Mouse (Mus musculus) lung, embryonic 15.5 days (tissue): ENCODE measurements at regions not wholly inside any gene's neighbourhood (a gene's known extent, or its start where the extent isn't known, plus 50 kb on each side); places are given as distances from the start of the nearest gene placed in this dataset.

Experiments
- ATAC-seq: fragments of 200-750 bp; cut with Nextera tagmentation; 2 replicates; pipeline ENCODE4 v1.8.0; 2017; ENCODE audit warnings: moderate number of reproducible peaks, borderline replicate concordance; ENCODE audit not compliant: low FRiP score, low TSS enrichment; ENCODE audit errors: extremely low read depth
- H3K27ac ChIP-seq: fragments of 300-500 bp; sonication (generic); 2 replicates; pipeline ENCODE4 v1.5.1; 2015; ENCODE audit warnings: moderate library complexity, mild to moderate bottlenecking, inconsistent platforms
- H3K27me3 ChIP-seq: fragments of 300-500 bp; sonication (generic); 2 replicates; pipeline ENCODE4 v1.6.1; 2015; ENCODE audit warnings: inconsistent platforms
- H3K36me3 ChIP-seq: fragments of 300-500 bp; sonication (generic); 2 replicates; pipeline ENCODE4 v1.6.1; 2015; ENCODE audit warnings: inconsistent platforms
- H3K4me1 ChIP-seq: fragments of 300-500 bp; sonication (generic); 2 replicates; pipeline ENCODE4 v1.6.1; 2015; ENCODE audit warnings: inconsistent platforms
- H3K4me2 ChIP-seq: fragments of 300-500 bp; sonication (generic); 2 replicates; pipeline ENCODE4 v1.6.1; 2015; ENCODE audit warnings: inconsistent platforms, mild to moderate bottlenecking, moderate library complexity
- H3K4me3 ChIP-seq: fragments of 300-500 bp; sonication (generic); 2 replicates; pipeline ENCODE4 v1.5.1; 2015; ENCODE audit warnings: mild to moderate bottlenecking, inconsistent platforms
- H3K9ac ChIP-seq: fragments of 300-500 bp; sonication (generic); 2 replicates; pipeline ENCODE4 v1.6.1; 2015; ENCODE audit warnings: inconsistent platforms
- H3K9me3 ChIP-seq: fragments of 300-500 bp; sonication (generic); 2 replicates; pipeline ENCODE4 v1.6.1; 2016; ENCODE audit warnings: inconsistent platforms
- WGBS: fragments of 180-500 bp; shearing (Covaris S2); methylation state at CpG from one replicate; pipeline ENCODE4 v1.1.7; 2015; 5-methylcytosine and 5-hydroxymethylcytosine counted together

DNA sequence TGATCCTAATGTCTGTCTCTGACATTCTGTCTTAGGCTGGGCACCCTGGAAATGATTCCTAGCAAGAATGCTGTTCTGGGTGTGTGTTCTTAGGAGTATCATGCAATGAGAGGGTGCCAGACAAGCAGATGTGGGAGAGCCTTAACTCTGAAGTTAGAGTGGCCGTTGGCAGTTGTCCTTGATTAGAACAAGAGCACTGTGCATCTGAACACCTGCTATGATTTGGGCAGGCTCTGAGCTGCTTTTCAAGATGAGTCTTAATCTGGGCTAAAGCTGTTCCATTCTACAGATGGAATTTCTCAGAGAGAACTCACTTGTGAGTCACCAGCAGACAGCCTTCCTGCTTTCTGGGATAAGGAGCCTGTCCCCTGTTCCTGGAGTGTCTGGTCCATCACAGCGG, 317.1 kb upstream of the Kcnh8 start:
- no peak overlapping the region for H3K4me2 ChIP-seq
- 77% methylated on average over 2 of the region's 2 CpGs for WGBS
- no peaks in the 10 kb centered on the region for H3K9me3 ChIP-seq
- no peaks in the 10 kb centered on the region for H3K36me3 ChIP-seq
- H3K4me3 ChIP-seq = no peak overlapping the region
- no peak overlapping the region for H3K27ac ChIP-seq
- no peak for ATAC-seq
- H3K27me3 ChIP-seq = no peaks in the 10 kb centered on the region
- H3K9ac ChIP-seq = no peak overlapping the region
- no peaks in the 10 kb centered on the region for H3K4me1 ChIP-seq

DNA sequence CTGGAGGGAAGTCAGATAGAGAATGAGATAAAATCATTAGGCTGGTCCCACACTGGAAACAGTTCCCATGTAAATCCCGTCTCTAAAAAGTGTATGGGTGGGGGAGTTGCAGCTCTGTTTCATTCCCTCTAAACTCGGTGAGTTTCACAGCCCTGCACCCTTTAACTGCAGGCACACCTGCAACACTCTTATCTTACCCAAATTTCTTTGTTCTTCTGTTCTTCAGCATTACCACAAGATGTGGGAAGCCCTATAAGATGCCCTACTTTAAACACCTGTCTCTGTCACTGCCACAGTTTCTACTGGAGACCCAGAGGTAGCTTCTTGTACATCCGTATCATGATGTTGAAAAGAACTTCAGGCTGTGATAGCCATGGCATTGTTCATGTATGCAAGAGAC, 320.2 kb upstream of the Kcnh8 start:
- no peak for ATAC-seq
- no peaks in the 10 kb centered on the region for H3K9me3 ChIP-seq

DNA sequence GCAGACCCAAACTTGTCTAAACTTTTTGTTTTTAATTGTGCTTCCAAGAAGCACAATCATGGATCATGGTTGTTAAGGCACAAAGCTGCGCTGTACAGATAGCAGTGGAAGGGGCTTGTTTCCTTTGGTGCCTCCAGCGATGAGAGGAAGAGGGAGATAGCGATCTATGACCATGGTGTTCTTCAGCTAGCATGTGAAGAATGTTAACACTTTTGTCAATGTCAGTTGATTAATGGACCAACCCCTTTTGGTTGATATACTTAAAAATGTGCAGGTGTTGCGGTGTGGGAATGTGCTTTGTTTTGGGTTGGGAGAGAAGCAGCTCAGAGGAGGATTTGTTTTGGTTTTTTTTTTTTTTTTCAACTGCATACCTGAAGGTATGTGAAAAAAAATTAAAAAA, 324.0 kb upstream of the Kcnh8 start:
- no peaks in the 10 kb centered on the region for H3K9me3 ChIP-seq
- H3K27ac ChIP-seq = no peak overlapping the region
- no peak overlapping the region for H3K9ac ChIP-seq
- H3K27me3 ChIP-seq = no peaks in the 10 kb centered on the region
- H3K4me2 ChIP-seq = no peak overlapping the region
- H3K4me3 ChIP-seq = no peak overlapping the region
- ATAC-seq = no peak
- WGBS = 52% methylated on average over 4 of the region's 4 CpGs
- no peaks in the 10 kb centered on the region for H3K36me3 ChIP-seq
- no peaks in the 10 kb centered on the region for H3K4me1 ChIP-seq

More for the DNA sequence above, 320.2 kb upstream of the Kcnh8 start:
- Histone ChIP-seq H3K4me1 (no peaks in the 10 kb centered on the region), H3K27me3 (no peaks in the 10 kb centered on the region), H3K9ac (no peak overlapping the region), H3K4me3 (no peak overlapping the region), H3K27ac (no peak overlapping the region), H3K36me3 (no peaks in the 10 kb centered on the region), H3K4me2 (no peak overlapping the region)
- 54% methylated on average over 3 of the region's 3 CpGs for WGBS

DNA sequence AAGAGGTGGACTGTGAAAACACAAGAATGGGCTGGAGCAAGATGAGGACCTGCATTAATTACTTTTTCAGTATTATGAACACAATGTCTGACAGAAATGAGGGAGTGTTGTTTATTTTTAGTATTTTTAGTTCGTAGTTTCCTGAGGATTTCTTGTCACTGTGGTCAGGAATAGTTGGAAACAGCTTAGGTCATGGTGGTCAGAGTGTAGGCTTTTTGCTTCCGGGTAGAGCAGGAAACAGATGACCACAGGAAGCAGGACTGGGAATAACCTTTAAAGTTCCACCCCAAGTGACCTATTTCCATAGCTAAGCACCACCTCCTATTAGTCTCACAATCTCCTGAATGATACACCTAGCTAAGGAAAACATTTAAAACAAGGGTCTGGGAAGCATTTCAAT, 333.7 kb upstream of the Kcnh8 start:
- Histone ChIP-seq H3K4me3 (no peak overlapping the region), H3K27me3 (no peaks in the 10 kb centered on the region), H3K27ac (no peak overlapping the region), H3K4me1 (no peaks in the 10 kb centered on the region), H3K36me3 (no peaks in the 10 kb centered on the region), H3K9ac (no peak overlapping the region), H3K4me2 (no peak overlapping the region), H3K9me3 (no peaks in the 10 kb centered on the region)
- no peak for ATAC-seq
- whole genome bisulfite sequencing = 54% methylated on average over 2 of the region's 2 CpGs

DNA sequence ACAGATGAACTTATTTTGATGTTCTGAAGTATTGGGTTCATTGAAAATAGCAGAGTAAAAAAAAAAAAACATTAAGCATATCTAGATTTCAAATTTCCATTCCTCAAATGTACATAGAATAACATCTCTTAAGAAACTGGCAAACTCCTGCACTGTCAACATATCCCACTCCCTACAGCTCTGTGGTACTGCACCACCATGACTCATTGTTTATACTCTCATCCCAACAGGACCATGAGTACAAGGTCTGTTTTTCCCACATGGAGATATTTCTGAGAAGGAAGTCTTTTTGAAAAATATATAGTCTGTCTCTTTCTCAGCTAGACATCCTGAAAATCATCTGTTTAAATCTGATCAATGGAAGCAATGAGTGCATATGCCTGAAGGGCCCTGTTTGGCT, 351.2 kb upstream of the Kcnh8 start:
- H3K4me3 ChIP-seq = no peak overlapping the region
- no peaks in the 10 kb centered on the region for H3K36me3 ChIP-seq
- no peak overlapping the region for H3K9ac ChIP-seq
- H3K27me3 ChIP-seq = no peaks in the 10 kb centered on the region
- H3K27ac ChIP-seq = no peak overlapping the region
- no peak for ATAC-seq
- no peak overlapping the region for H3K4me2 ChIP-seq
- H3K9me3 ChIP-seq = no peaks in the 10 kb centered on the region
- H3K4me1 ChIP-seq = no peaks in the 10 kb centered on the region

DNA sequence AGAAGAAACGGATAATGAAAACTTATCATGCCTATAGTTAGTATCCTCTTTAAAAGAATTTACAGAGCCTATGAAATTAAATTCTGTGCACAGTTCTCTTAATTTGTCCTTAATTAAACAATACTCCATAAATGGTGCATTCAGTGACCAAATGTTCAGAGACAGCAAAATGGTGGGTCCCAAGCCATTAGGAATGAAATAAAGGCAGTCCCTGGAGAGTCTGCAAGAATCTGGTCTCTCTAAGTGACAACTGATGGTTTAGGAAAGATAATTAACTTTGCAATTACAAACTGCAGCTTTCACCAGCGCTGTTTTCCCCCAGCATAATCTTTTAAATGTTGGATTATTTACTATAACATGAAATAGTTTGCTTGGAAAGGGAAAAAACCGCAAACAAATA, 376.9 kb upstream of the Kcnh8 start:
- H3K9me3 ChIP-seq = no peaks in the 10 kb centered on the region
- no peak overlapping the region for H3K4me3 ChIP-seq
- no peaks in the 10 kb centered on the region for H3K4me1 ChIP-seq
- WGBS = 70% methylated on average over 3 of the region's 3 CpGs
- H3K27ac ChIP-seq = no peak overlapping the region
- H3K4me2 ChIP-seq = no peak overlapping the region
- H3K27me3 ChIP-seq = no peaks in the 10 kb centered on the region
- H3K36me3 ChIP-seq = no peaks in the 10 kb centered on the region
- no peak for ATAC-seq
- no peak overlapping the region for H3K9ac ChIP-seq

DNA sequence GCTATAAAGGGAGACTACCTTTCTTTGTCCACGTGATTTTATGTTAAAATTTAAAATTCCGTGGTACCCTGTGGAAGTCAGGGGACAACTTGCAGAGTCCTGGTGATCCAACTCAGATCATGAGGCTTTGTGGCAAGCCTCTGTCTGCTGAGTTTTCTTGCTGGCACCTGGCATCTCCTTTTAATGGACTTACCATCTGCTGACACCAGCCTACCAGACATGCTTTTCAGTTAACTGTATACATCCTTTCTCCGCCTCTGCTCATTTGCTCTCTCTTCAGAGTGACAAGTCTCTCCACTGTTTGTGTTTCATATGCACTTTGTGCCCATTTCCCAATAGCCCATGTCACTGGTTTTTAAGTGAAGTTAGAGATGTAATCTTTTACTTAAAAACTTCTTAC, 382.1 kb upstream of the Kcnh8 start:
- H3K4me1 ChIP-seq = no peaks in the 10 kb centered on the region
- WGBS = 76% methylated on average over 3 of the region's 3 CpGs
- ATAC-seq = no peak

DNA sequence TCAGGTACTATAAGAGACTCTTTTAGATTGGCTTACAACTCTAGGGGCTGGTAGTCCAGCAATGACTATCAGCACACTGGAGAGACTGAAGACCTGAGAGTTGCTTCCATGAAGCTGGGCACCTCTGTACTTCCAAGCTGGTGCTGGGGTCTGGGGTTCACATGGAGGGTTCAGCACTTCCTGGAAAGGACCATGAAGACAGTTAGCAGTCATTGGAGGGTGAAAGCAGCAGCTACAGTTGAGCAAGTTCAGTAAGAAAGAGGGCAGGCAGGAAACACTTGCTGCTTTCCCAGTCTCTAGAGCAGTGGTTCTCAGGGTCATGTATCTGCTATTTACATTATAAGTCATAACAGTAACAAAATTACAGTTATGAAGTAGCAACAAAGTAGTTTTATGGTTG, 384.3 kb upstream of the Satb1 start:
- no peaks in the 10 kb centered on the region for H3K9me3 ChIP-seq
- no peaks in the 10 kb centered on the region for H3K27me3 ChIP-seq
- no peaks in the 10 kb centered on the region for H3K36me3 ChIP-seq
- no peak overlapping the region for H3K27ac ChIP-seq
- ATAC-seq = no peak
- H3K4me1 ChIP-seq = no peaks in the 10 kb centered on the region
- no peak overlapping the region for H3K9ac ChIP-seq
- no peak overlapping the region for H3K4me2 ChIP-seq
- H3K4me3 ChIP-seq = no peak overlapping the region

More for the DNA sequence above, 382.1 kb upstream of the Kcnh8 start:
- H3K4me3 ChIP-seq = no peak overlapping the region
- H3K9me3 ChIP-seq = no peaks in the 10 kb centered on the region
- no peak overlapping the region for H3K27ac ChIP-seq
- H3K36me3 ChIP-seq = no peaks in the 10 kb centered on the region
- no peak overlapping the region for H3K4me2 ChIP-seq
- H3K27me3 ChIP-seq = no peaks in the 10 kb centered on the region
- H3K9ac ChIP-seq = no peak overlapping the region

DNA sequence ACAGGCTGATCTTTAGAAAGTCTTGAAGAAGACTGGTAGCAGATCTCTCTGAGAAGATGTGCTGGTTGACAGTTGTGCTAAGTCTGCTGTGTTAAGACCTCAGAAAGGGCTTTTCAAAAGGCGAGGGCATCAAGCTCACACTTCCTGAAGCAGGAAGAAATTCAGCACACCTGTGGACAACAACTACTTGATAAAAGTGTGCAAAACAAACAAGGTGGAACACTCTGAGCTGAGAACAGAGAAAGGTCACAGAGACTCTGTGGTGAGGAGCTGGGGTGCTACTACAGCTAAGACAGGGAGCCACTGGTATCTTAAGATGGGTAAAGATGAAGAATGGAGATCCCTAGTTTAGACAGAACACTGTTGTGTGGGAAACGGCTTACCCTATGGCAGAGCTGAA, 379.9 kb upstream of the Satb1 start:
- H3K36me3 ChIP-seq = no peaks in the 10 kb centered on the region
- H3K4me3 ChIP-seq = no peak overlapping the region
- no peak for ATAC-seq
- H3K27ac ChIP-seq = no peak overlapping the region
- H3K27me3 ChIP-seq = no peaks in the 10 kb centered on the region
- H3K9me3 ChIP-seq = no peaks in the 10 kb centered on the region
- no peak overlapping the region for H3K4me2 ChIP-seq
- 62% methylated on average over 2 of the region's 2 CpGs for WGBS
- H3K9ac ChIP-seq = no peak overlapping the region
- H3K4me1 ChIP-seq = no peaks in the 10 kb centered on the region

DNA sequence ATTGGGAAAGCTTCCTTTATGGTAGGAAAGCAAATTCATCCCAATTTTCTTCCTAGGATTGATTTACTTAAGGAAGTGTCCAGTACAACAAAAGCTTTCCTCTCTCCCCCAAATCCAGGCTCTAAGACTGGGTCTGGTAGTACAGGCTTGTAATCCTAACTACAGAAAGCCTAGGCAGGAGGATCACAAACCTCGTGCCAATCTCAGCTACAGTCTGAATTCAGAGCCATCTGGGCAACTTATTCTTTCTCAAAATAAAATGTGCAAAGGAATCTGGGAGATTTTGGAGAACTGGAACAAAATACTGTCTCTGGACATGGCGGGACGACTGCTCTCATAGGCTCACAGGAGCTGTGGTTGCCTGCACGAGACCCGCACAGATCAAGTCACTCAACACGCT, 377.4 kb upstream of the Satb1 start:
- Histone ChIP-seq H3K4me1 (no peaks in the 10 kb centered on the region), H3K9me3 (no peaks in the 10 kb centered on the region), H3K9ac (no peak overlapping the region), H3K4me3 (no peak overlapping the region), H3K36me3 (no peaks in the 10 kb centered on the region), H3K27me3 (no peaks in the 10 kb centered on the region), H3K27ac (no peak overlapping the region), H3K4me2 (no peak overlapping the region)
- ATAC-seq = no peak
- WGBS = 71% methylated on average over 6 of the region's 6 CpGs

DNA sequence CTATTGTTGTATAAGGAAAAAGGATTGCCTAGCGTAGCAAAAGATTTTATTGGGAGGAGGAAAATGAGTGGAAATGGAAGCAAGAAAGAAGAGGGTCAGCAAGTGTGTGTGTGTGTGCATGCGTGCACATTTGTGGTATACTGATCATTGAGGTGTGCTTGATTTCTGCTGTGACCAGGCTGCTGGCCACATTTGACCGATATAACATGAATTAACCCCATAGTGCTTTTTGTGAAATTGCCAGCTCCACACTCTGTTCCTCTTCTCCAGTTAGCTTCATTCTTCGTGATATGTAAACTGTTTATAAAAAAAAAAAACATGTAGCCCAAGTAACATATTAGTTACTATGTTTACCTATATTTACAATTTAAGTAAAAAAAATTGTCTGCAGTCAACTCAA, 364.6 kb upstream of the Satb1 start:
- H3K9me3 ChIP-seq = no peaks in the 10 kb centered on the region
- no peak overlapping the region for H3K4me2 ChIP-seq
- no peak overlapping the region for H3K9ac ChIP-seq
- H3K36me3 ChIP-seq = no peaks in the 10 kb centered on the region
- H3K4me3 ChIP-seq = no peak overlapping the region
- H3K27me3 ChIP-seq = no peaks in the 10 kb centered on the region
- WGBS = 72% methylated on average over 4 of the region's 4 CpGs
- no peak for ATAC-seq
- H3K4me1 ChIP-seq = no peaks in the 10 kb centered on the region
- H3K27ac ChIP-seq = no peak overlapping the region

DNA sequence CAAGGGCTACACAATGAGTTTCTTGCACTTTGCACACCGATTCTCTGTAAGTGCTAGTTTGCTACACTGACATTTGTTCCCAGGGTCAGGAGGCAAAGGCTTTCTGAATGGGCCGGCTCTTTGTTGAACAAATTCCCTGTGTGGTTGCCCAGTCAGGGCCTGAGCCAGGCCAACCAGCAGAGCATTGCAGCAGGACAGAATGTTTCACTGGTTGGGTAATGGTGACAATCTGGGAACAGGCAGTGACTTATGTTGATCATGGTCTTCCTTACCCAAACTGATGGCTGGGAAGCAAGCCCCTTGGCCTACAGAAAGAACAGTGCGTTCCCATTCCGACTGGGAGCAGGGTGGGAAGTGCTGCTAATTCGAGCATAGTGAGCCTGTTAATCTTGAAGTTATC, 363.7 kb upstream of the Satb1 start:
- no peaks in the 10 kb centered on the region for H3K27me3 ChIP-seq
- no peak overlapping the region for H3K9ac ChIP-seq
- H3K36me3 ChIP-seq = no peaks in the 10 kb centered on the region
- H3K4me2 ChIP-seq = no peak overlapping the region
- H3K27ac ChIP-seq = no peak overlapping the region
- ATAC-seq = no peak
- no peak overlapping the region for H3K4me3 ChIP-seq
- H3K4me1 ChIP-seq = no peaks in the 10 kb centered on the region
- H3K9me3 ChIP-seq = no peaks in the 10 kb centered on the region
- 85% methylated on average over 5 of the region's 5 CpGs for WGBS

DNA sequence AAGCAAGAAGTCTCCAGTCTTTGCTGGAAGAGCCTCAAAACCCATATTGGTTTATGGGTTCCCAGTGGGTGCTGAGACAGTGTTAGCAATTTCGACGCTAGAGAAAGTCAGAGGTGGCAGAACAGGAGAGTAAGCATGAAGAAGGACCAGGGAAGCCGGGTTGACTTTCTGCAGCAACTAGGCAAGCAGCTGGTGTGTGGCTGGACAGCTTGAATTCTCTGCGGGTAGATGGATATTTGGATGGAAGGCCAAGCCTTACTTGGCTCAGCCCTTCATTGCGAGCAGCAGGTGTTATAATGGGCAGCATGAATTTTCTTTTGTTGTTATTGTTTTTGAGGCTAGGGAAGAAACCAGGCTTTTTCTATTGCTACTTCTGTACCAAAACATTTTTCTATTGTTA, 362.7 kb upstream of the Satb1 start:
- H3K4me1 ChIP-seq = no peaks in the 10 kb centered on the region
- H3K4me3 ChIP-seq = no peak overlapping the region
- H3K9ac ChIP-seq = no peak overlapping the region
- H3K9me3 ChIP-seq = no peaks in the 10 kb centered on the region
- H3K36me3 ChIP-seq = no peaks in the 10 kb centered on the region
- H3K27ac ChIP-seq = no peak overlapping the region
- H3K4me2 ChIP-seq = no peak overlapping the region
- no peak for ATAC-seq
- H3K27me3 ChIP-seq = no peaks in the 10 kb centered on the region
- 78% methylated on average over 5 of the region's 5 CpGs for WGBS
